Mouse (Mus musculus): ENCODE results near the gene Acbd4. TPM values are rescaled to one million over a fixed set of nuclear protein-coding genes. Genes with fewer than 3 reads are reported as not detected.

Gene Acbd4
- total RNA-seq (2014; rRNA removed; ENCODE audit: low replicate concordance), result 16.3 and 20.0 TPM in 2 replicates
- polyA plus RNA-seq (2015; fragmentation: Nextera tagmentation; extraction: Ambion mirVana), result 21.6 and 22.2 TPM in 2 replicates

DNA sequence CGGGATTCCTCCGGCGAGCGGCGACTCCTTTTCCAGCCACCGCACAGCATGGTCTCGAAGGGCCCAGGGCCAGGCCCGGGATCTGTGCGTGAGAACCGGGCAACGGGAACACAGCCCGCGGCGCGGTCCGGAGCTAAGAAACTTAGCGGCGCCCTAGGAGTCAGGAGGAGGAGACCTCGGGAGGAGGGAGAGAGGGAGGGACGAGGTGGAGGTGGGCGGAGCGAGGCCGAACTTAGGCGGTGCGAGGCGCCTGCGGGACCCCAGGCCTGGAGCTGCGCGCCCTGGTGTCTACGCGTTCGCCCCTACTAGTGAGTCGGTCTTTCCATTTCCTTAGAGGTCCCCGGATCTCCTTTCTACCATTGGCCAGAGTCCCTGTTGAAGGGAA is at the start of gene Acbd4, which contains the start of gene Plcd3:
Gene Acbd4 (plus strand): TSS at position 202 of the 385 bp plus-strand sequence.
Gene Plcd3 (minus strand): TSS at position 178 of the 385 bp plus-strand sequence.
- no peak for TF ChIP-seq EP300 (IDR thresholded peaks at IDR 0.05; ENCODE audit: low read depth)
- TF ChIP-seq CTCF (IDR thresholded peaks at IDR 0.05; ENCODE audit: low read depth), result no peak; the same call in 1 of the 2 replicates
- Histone ChIP-seq H3K36me3 (replicated peaks; ENCODE audit: control insufficient read depth, insufficient read depth, low read length) (no peaks in the 10 kb centered on the region; the same call in 1 of the 2 replicates), H3K9me3 (replicated peaks; ENCODE audit: control insufficient read depth, low read length) (no peaks in the 10 kb centered on the region), H3K4me1 (ENCODE audit: control insufficient read depth, insufficient read depth) (peaks cover 39% of the 10 kb centered on the region), H3K27me3 (ENCODE audit: control insufficient read depth, insufficient read depth, low read length) (no peaks in the 10 kb centered on the region), H3K9ac (replicated peaks; ENCODE audit: low read depth, low read length) (peak within 1 kb of the TSS; percentile 71), H3K27ac (ENCODE audit: low read depth) (peak within 1 kb of the TSS; percentile 61), H3K4me2 (ENCODE audit: low read depth, low read length) (peak within 1 kb of the TSS; percentile 82), H3K4me3 (ENCODE audit: low read depth, low read length) (peak within 1 kb of the TSS; percentile 74)
- WGBS, result under 1% methylated on average over 33 of the region's 34 CpGs
- ATAC-seq (ENCODE audit: insufficient read depth, low read depth) (peak; percentile 12; the same call in 1 of the 2 replicates), DNase-seq (ENCODE audit: low spot score) (peak; percentile 75)

DNA sequence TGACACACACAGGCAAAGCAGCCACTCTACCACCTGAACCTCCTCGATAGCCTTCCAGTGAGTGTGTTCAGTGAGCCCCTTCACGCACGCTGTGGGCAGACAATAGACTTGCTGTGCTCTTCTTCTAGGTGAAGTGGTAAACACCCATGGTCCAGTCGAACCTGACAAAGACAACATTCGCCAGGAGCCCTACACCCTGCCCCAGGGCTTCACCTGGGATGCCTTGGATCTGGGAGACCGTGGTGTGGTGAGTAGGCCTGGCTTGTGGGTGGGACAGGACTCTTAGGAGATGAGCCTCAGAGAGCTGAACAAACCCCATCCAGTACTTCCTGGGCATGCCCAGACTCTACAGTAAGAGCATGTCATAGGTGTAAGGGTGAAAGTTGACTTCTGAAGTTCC is 49.4 kb upstream of the Acbd4 start:
- Histone ChIP-seq H3K4me2 (ENCODE audit: low read depth, low read length) (0 out of 2 replicates have a peak overlapping the region, but pooled peaks have one; percentile 6), H3K27ac (ENCODE audit: low read depth) (peak overlapping the region; percentile 82), H3K36me3 (replicated peaks; ENCODE audit: control insufficient read depth, insufficient read depth, low read length) (peaks cover 47% of the 10 kb centered on the region), H3K9me3 (replicated peaks; ENCODE audit: control insufficient read depth, low read length) (no peaks in the 10 kb centered on the region), H3K4me1 (ENCODE audit: control insufficient read depth, insufficient read depth) (peaks cover 15% of the 10 kb centered on the region; the same call in 1 of the 2 replicates), H3K9ac (replicated peaks; ENCODE audit: low read depth, low read length) (no peak overlapping the region), H3K27me3 (ENCODE audit: control insufficient read depth, insufficient read depth, low read length) (no peaks in the 10 kb centered on the region), H3K4me3 (ENCODE audit: low read depth, low read length) (no peak overlapping the region)
- TF ChIP-seq EP300 (IDR thresholded peaks at IDR 0.05; ENCODE audit: low read depth), result no peak
- no peak for TF ChIP-seq CTCF (IDR thresholded peaks at IDR 0.05; ENCODE audit: low read depth)
- DNase-seq (ENCODE audit: low spot score), result no peak
- no peak for ATAC-seq (ENCODE audit: insufficient read depth, low read depth)
- WGBS, result 80% methylated on average over 6 of the region's 6 CpGs

DNA sequence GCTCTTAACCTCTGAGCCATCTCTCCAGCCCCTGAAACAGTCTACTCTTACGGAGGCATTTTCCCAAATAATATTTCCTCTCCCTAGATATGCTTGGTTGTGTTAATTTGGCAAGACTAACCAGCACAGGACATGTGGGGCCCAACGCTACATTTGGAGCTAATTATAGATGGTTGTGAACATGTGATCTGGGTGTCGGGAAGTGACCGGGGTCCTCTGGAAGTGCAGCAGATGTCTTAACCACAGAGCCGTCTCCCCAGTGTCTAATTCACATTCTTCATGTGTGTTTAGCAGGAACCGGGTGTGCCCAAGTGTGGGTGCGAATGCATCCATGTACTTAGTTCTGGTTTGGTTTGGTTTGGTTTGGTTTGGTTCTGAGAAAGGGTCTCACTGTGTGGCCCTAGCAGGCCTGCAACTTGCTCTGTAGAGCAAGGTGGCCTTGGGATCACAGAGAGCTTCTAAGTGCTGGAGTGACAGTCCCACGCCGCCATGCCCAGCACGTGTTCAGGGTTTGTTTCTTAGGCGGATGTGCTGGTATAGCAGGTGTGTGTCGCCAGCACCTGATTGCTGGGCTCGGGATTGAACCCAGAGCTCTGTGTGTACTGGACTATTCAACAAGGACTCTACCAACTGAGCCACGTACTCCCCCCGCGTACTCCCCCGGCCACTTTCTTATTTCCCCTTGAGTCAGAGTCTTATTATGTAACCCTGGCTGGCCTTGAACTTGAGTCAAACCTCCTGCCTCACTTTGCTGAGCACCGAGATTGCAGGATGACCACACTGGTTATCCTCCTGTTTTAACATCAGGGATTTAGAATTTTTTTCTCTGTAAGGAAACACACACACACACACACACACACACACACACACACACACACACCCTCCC is 48.0 kb upstream of the Acbd4 start:
- peaks cover 20% of the 10 kb centered on the region; the same call in 1 of the 2 replicates for H3K4me1 ChIP-seq (ENCODE audit: control insufficient read depth, insufficient read depth)
- ATAC-seq (ENCODE audit: insufficient read depth, low read depth), result no peak
- WGBS, result 66% methylated on average over 18 of the region's 18 CpGs
- H3K4me3 ChIP-seq (ENCODE audit: low read depth, low read length), result no peak overlapping the region
- no peak for TF ChIP-seq CTCF (IDR thresholded peaks at IDR 0.05; ENCODE audit: low read depth)
- no peak for TF ChIP-seq EP300 (IDR thresholded peaks at IDR 0.05; ENCODE audit: low read depth)
- peaks cover 52% of the 10 kb centered on the region for H3K36me3 ChIP-seq (replicated peaks; ENCODE audit: control insufficient read depth, insufficient read depth, low read length)
- peak overlapping the region; percentile 60 for H3K27ac ChIP-seq (ENCODE audit: low read depth)
- no peaks in the 10 kb centered on the region for H3K9me3 ChIP-seq (replicated peaks; ENCODE audit: control insufficient read depth, low read length)
- H3K9ac ChIP-seq (replicated peaks; ENCODE audit: low read depth, low read length), result no peak overlapping the region
- H3K27me3 ChIP-seq (ENCODE audit: control insufficient read depth, insufficient read depth, low read length), result no peaks in the 10 kb centered on the region
- DNase-seq (ENCODE audit: low spot score), result peak; percentile 47
- no peak overlapping the region for H3K4me2 ChIP-seq (ENCODE audit: low read depth, low read length)

DNA sequence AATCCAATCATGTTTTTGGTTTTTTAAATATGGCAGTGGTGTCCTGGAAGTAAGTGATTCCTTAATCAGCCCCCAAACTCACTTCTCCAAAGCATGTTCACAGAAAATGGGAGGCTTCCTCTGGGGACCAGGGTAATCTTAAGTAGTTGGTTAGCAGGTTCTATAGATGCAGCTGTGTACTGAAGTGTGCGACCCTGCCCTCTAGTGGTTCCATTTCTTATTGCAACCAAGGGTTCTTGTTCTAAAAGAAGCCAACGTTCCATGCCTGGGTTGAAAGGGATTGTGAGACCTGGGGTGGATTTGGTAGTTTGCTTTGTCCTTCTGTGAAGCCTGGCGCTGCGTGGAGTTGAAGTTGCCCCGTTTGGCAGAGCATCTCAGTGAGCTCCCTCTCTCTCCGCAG is 46.7 kb upstream of the Acbd4 start:
- no peak overlapping the region for H3K9ac ChIP-seq (replicated peaks; ENCODE audit: low read depth, low read length)
- no peak for ATAC-seq (ENCODE audit: insufficient read depth, low read depth)
- H3K27me3 ChIP-seq (ENCODE audit: control insufficient read depth, insufficient read depth, low read length), result no peaks in the 10 kb centered on the region
- peak; percentile 63 for DNase-seq (ENCODE audit: low spot score)
- H3K36me3 ChIP-seq (replicated peaks; ENCODE audit: control insufficient read depth, insufficient read depth, low read length), result peaks cover 62% of the 10 kb centered on the region
- WGBS, result 43% methylated on average over 6 of the region's 6 CpGs
- H3K9me3 ChIP-seq (replicated peaks; ENCODE audit: control insufficient read depth, low read length), result no peaks in the 10 kb centered on the region
- H3K4me1 ChIP-seq (ENCODE audit: control insufficient read depth, insufficient read depth), result peaks cover 20% of the 10 kb centered on the region; the same call in 1 of the 2 replicates
- no peak overlapping the region for H3K4me3 ChIP-seq (ENCODE audit: low read depth, low read length)
- TF ChIP-seq EP300 (IDR thresholded peaks at IDR 0.05; ENCODE audit: low read depth), result no peak
- peak; percentile 84 for TF ChIP-seq CTCF (IDR thresholded peaks at IDR 0.05; ENCODE audit: low read depth)
- H3K27ac ChIP-seq (ENCODE audit: low read depth), result peak overlapping the region; percentile 30; the same call in 1 of the 2 replicates
- no peak overlapping the region for H3K4me2 ChIP-seq (ENCODE audit: low read depth, low read length)

DNA sequence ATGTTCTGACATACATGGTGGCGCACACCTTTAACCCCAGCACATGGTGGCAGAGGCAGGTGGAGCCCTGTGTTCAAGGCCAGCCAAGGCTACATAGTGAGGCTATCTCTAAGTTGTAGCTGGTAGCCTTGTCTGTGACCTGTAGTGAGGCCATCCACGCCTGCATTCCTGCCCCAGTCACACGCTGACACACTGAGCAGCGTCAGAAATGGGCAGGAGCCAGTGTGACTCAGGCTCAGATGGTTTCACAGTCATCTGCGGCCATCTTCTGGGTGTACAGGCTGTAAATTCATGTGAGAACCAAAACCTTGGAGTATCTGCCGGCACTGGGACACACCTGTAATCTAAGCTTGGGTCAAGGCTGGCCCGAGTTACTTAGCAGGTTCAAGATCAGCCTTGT is 44.8 kb upstream of the Acbd4 start:
- H3K9ac ChIP-seq (replicated peaks; ENCODE audit: low read depth, low read length), result no peak overlapping the region
- H3K4me1 ChIP-seq (ENCODE audit: control insufficient read depth, insufficient read depth), result peaks cover 18% of the 10 kb centered on the region; the same call in 1 of the 2 replicates
- H3K4me3 ChIP-seq (ENCODE audit: low read depth, low read length), result no peak overlapping the region
- no peaks in the 10 kb centered on the region for H3K9me3 ChIP-seq (replicated peaks; ENCODE audit: control insufficient read depth, low read length)
- 87% methylated on average over 7 of the region's 7 CpGs for WGBS
- no peak for TF ChIP-seq CTCF (IDR thresholded peaks at IDR 0.05; ENCODE audit: low read depth)
- no peak for TF ChIP-seq EP300 (IDR thresholded peaks at IDR 0.05; ENCODE audit: low read depth)
- no peaks in the 10 kb centered on the region for H3K27me3 ChIP-seq (ENCODE audit: control insufficient read depth, insufficient read depth, low read length)
- DNase-seq (ENCODE audit: low spot score) (no peak), ATAC-seq (ENCODE audit: insufficient read depth, low read depth) (no peak)
- peaks cover 69% of the 10 kb centered on the region for H3K36me3 ChIP-seq (replicated peaks; ENCODE audit: control insufficient read depth, insufficient read depth, low read length)
- no peak overlapping the region for H3K27ac ChIP-seq (ENCODE audit: low read depth)
- H3K4me2 ChIP-seq (ENCODE audit: low read depth, low read length), result no peak overlapping the region

Measured in heart, postnatal 0 days (tissue).